Mouse (Mus musculus) heart, embryonic 11.5 days (tissue): ENCODE data around the gene Trpm5. TPM values are rescaled to one million over a fixed set of nuclear protein-coding genes. Genes with fewer than 3 reads are reported as not detected.
A peak's percentile ranks its signal among the peaks of the same experiment; 100 is the strongest.

Experiments
- ATAC-seq: fragments of 200-750 bp; cut with Nextera tagmentation; replicated peaks from 2 replicates; pipeline ENCODE4 v1.8.0; 2017; ENCODE audit warnings: moderate library complexity; ENCODE audit not compliant: insufficient number of reproducible peaks, low FRiP score, low TSS enrichment
- H3K27ac ChIP-seq: fragments of 300-500 bp; sonication (generic); 2 replicates; pipeline ENCODE4 v1.5.1; 2014; ENCODE audit warnings: mild to moderate bottlenecking, low read depth, low read length
- H3K27me3 ChIP-seq: fragments of 300-500 bp; sonication (generic); 2 replicates; pipeline ENCODE4 v1.6.1; 2014; ENCODE audit warnings: mild to moderate bottlenecking, low read length, mixed read lengths; ENCODE audit not compliant: control insufficient read depth, insufficient read depth
- H3K36me3 ChIP-seq: fragments of 300-500 bp; sonication (generic); 2 replicates; pipeline ENCODE4 v1.6.1; 2014; ENCODE audit warnings: mild to moderate bottlenecking, low read length, moderate library complexity, mixed read lengths; ENCODE audit not compliant: control insufficient read depth, insufficient read depth
- H3K4me1 ChIP-seq: fragments of 300-500 bp; sonication (generic); 2 replicates; pipeline ENCODE4 v1.6.1; 2014; ENCODE audit warnings: low read length; ENCODE audit not compliant: control insufficient read depth, insufficient read depth
- H3K4me2 ChIP-seq: fragments of 300-500 bp; sonication (generic); 2 replicates; pipeline ENCODE4 v1.6.1; 2014; ENCODE audit warnings: mild to moderate bottlenecking, moderate library complexity
- H3K4me3 ChIP-seq: fragments of 300-500 bp; sonication (generic); 2 replicates; pipeline ENCODE4 v1.5.1; 2014; ENCODE audit warnings: low read depth, low read length
- H3K9ac ChIP-seq: fragments of 300-500 bp; sonication (generic); 2 replicates; pipeline ENCODE4 v1.6.1; 2014; ENCODE audit warnings: mild to moderate bottlenecking, low read depth, low read length, moderate library complexity
- H3K9me3 ChIP-seq: fragments of 300-500 bp; sonication (generic); replicated peaks from 2 replicates; pipeline ENCODE4 v1.6.1; 2016; ENCODE audit warnings: low read length; ENCODE audit not compliant: control insufficient read depth
- WGBS: fragments of 180-500 bp; shearing (Covaris S2); extraction: QIAGEN DNeasy Blood & Tissue Kit; methylation state at CpG from one replicate; pipeline ENCODE4 v1.1.7; 2014; ENCODE audit not compliant: insufficient replicate concordance; 5-methylcytosine and 5-hydroxymethylcytosine counted together
- polyA plus RNA-seq: library from polyadenylated mRNA; unstranded; fragments of >200 nt; fragmentation: Nextera tagmentation; extraction: Ambion mirVana; gene quantifications from 2 replicates; pipeline ENCODE4 v1.2.1, GENCODE M21; 2014

The Trpm5 gene
- polyA plus RNA-seq, 1 experiment from 2014 or later = 2.4 TPM

DNA sequence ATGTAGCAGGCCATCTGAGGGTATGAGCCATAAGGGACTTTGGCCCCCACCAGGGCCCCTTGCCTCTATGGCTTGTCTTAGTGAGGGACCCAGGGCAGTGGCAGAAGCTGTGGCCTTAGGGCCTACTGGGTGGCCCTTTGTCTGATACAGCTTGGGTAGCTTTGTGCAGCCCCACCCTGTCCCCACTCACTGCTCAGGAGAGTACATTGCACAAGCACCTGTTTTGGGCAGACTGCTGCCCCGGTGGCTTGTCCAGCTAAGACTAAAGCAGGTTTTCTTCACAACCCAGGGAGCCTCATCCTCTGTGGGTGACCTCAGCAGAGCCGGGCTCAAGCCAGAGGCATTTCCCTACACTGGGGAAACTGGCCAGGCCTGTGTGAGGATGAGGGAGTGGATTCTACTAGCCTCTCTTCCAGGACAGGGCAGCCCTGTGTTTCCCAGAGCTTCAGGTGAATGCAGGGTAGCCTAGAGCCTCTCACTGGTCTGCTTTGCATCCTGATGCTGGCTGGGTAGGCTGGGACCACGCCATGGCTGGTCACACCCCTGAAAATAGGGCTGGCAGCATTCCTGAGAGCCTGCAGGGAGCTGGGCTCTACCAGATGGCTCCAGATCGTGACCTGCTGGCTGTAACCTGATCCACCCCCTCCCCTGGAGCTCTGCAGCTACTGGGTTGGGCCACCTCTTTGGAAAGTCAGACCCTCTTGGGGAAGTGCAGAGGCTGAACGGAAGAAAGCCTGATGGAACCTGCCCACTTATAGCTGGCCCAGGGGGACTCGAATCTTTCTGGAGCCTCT, 29.6 kb upstream of the Trpm5 start:
- 11% methylated on average over 6 of the region's 6 CpGs for WGBS
- Histone ChIP-seq H3K36me3 (no peaks in the 10 kb centered on the region), H3K4me3 (no peak overlapping the region), H3K9me3 (no peaks in the 10 kb centered on the region), H3K27me3 (no peaks in the 10 kb centered on the region; the same call in 1 of the 2 replicates), H3K4me2 (peak overlapping the region; percentile 35; the same call in 1 of the 2 replicates), H3K9ac (peak overlapping the region; percentile 62), H3K4me1 (peaks cover 55% of the 10 kb centered on the region), H3K27ac (peak overlapping the region; percentile 91)
- ATAC-seq = peak; percentile 70

DNA sequence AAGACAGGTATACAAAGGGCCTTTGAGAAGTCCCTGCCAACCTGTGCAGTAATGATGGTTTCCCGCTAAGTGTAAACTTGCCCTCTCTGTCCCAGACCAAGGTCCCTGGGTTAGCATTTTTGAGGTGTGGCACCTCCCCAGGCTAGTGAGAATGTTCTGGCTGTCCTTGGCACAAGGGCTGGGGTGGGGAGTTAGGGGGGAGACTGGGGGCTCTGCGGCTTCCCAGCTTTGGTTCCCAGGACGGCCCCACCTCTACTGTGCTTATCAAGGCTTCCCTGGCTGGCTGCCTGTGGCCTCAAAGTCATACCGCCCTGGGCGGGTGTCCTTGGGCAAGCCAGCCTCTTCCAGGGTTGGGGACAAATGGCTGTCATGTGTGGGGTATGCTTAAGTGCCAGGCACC, 27.7 kb upstream of the Trpm5 start:
- H3K4me3 ChIP-seq = no peak overlapping the region
- H3K9me3 ChIP-seq = no peaks in the 10 kb centered on the region
- H3K4me2 ChIP-seq = no peak overlapping the region
- ATAC-seq = no peak; the same call in 1 of the 2 replicates
- peak overlapping the region; percentile 67 for H3K27ac ChIP-seq
- WGBS = 33% methylated on average over 5 of the region's 5 CpGs
- no peak overlapping the region for H3K9ac ChIP-seq
- no peaks in the 10 kb centered on the region for H3K36me3 ChIP-seq
- H3K4me1 ChIP-seq = peaks cover 64% of the 10 kb centered on the region
- H3K27me3 ChIP-seq = no peaks in the 10 kb centered on the region; the same call in 1 of the 2 replicates

DNA sequence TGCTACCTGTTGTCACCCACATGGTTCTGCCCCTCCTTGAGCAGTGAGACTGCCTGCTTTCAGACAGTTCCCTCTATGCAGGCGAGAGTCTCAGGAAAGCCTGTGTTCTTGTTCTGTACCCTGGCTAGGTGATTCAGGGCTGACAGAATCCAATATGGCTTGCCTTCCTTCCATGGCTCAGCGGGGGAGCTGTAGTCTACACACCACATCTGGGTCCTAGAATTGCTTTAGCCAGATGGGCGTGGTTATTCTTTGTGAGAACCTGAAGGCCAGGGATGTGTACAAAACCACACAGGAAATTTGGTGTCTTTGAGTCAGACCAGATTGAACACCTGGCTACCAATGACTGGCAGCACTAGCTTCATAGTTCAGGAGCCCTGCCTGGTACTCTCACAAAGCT, 25.4 kb upstream of the Trpm5 start:
- peak overlapping the region; percentile 11 for H3K27ac ChIP-seq
- no peaks in the 10 kb centered on the region for H3K27me3 ChIP-seq
- H3K9ac ChIP-seq = no peak overlapping the region
- no peak overlapping the region for H3K4me2 ChIP-seq
- ATAC-seq = no peak
- no peaks in the 10 kb centered on the region for H3K36me3 ChIP-seq
- no peaks in the 10 kb centered on the region; the same call in 1 of the 2 replicates for H3K9me3 ChIP-seq
- H3K4me1 ChIP-seq = peaks cover 61% of the 10 kb centered on the region
- H3K4me3 ChIP-seq = no peak overlapping the region
- WGBS = 72% methylated on average over 3 of the region's 3 CpGs

DNA sequence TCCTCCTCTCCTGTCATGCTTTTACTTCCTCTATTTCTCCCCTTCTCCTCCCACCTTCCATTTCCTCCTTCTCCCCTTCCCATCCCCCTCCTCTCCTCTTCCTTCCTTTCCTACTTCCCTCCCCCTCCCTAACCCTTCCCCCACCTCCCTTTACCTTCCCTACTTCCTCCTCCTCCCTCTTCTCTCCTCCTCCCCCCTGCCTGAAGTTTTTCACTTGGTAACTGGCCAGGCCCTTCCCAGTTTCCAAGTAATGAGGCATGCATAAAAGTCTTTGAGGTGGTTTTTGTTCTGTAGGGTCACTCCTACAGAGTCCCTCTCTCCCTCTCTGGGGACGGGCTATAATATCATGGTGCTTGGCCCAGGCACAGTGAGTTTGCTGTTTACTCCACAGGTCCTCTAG, 25.0 kb upstream of the Trpm5 start:
- Histone ChIP-seq H3K27me3 (no peaks in the 10 kb centered on the region), H3K9ac (no peak overlapping the region), H3K9me3 (no peaks in the 10 kb centered on the region; the same call in 1 of the 2 replicates), H3K4me2 (no peak overlapping the region), H3K27ac (peak overlapping the region; percentile 11), H3K4me1 (peaks cover 57% of the 10 kb centered on the region), H3K4me3 (no peak overlapping the region), H3K36me3 (no peaks in the 10 kb centered on the region)
- WGBS = 58% methylated on average over 1 of the region's 1 CpGs
- ATAC-seq = no peak

DNA sequence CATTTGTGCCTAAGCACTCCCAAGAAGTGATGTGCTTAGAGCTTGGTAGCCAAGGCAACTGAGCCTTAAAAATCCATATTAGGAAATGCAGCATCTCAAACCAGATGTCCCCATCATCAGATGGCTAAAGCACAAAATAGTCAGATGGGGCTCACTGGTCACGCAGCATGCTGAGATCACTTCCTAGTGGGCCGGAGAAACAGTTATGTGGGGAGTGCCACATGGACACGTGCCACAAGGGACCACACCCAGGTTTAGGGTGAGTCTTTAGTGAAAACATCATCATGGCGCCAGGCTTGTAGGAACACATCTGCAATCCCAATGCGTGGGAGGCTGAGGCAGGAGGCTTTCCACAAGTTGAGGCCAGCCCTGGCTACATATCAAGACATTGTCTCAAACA, 22.1 kb upstream of the Trpm5 start:
- Histone ChIP-seq H3K36me3 (no peaks in the 10 kb centered on the region), H3K27ac (no peak overlapping the region), H3K27me3 (no peaks in the 10 kb centered on the region), H3K9ac (no peak overlapping the region), H3K4me3 (no peak overlapping the region), H3K4me1 (peaks cover 44% of the 10 kb centered on the region), H3K9me3 (no peaks in the 10 kb centered on the region; the same call in 1 of the 2 replicates), H3K4me2 (no peak overlapping the region)
- ATAC-seq = no peak
- 76% methylated on average over 5 of the region's 5 CpGs for WGBS

DNA sequence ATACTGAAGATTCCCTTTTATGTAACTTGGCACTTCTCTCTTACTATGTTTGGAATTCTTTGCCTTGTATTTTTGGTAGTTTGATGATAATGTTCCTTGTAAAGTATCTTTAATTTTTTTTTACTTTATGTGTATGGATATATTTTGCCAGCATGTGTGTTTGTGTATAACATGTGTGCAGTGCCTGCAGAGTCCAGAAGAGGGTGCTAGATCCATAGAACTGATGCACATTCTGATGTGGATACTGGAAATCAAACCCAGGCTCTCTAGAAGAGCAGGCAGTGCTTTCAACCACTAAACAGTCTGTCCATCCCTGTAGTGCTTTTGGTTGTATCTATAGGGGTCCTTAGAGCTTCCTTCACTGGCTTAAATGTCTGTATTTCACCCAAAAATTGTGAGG, 20.3 kb upstream of the Trpm5 start:
- Histone ChIP-seq H3K4me3 (no peak overlapping the region), H3K9me3 (no peaks in the 10 kb centered on the region; the same call in 1 of the 2 replicates), H3K27ac (no peak overlapping the region), H3K9ac (no peak overlapping the region), H3K4me2 (no peak overlapping the region), H3K4me1 (peaks cover 47% of the 10 kb centered on the region), H3K36me3 (no peaks in the 10 kb centered on the region), H3K27me3 (no peaks in the 10 kb centered on the region)
- no peak for ATAC-seq

DNA sequence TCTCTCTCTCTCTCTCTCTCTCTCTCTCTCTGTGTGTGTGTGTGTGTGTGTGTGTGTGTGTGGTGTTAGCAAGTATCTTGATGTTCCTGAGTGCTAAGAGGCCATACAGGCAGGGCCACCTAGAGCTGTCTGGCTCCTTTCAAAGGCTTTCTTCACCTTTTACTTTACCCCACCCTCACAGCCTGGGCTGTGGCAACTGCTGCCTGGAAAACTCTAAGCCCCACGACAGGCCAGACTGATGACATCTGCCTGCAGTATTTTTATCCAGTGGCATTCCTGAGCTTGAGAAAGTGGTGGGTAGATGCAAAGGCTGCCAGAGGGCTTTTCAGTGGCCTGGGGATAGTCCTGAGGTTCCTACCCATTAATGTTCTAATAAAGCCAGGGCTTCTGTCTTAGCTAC, 18.0 kb upstream of the Trpm5 start:
- H3K27me3 ChIP-seq = peaks cover 14% of the 10 kb centered on the region
- H3K4me2 ChIP-seq = peak overlapping the region; percentile 14; the same call in 1 of the 2 replicates
- H3K9ac ChIP-seq = peak overlapping the region; percentile 36; the same call in 1 of the 2 replicates
- WGBS = 4% methylated on average over 1 of the region's 1 CpGs
- H3K36me3 ChIP-seq = no peaks in the 10 kb centered on the region
- no peaks in the 10 kb centered on the region; the same call in 1 of the 2 replicates for H3K9me3 ChIP-seq
- peaks cover 54% of the 10 kb centered on the region for H3K4me1 ChIP-seq
- peak overlapping the region; percentile 94 for H3K27ac ChIP-seq
- no peak overlapping the region for H3K4me3 ChIP-seq
- ATAC-seq = peak; percentile 64; the same call in 1 of the 2 replicates

DNA sequence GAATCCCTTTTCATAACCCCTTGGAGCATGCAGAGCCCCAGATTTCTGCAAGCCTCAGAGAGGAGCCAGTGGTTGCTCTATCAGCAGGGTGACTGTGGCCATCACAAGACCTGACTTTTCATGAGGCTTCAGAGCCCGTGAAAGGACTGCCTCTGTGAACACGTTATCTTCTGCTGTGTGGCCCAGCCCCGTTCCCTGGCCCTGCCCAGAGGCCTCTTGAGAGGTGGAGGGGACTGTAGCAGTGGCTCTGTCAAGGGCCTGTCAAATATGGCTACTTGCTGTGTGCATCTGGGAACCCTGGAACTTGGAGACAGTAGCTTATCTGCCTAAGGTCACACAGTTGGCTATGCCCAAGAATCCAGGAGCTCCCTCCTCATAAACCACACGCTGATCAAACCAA, 17.3 kb upstream of the Trpm5 start:
- peaks cover 21% of the 10 kb centered on the region for H3K27me3 ChIP-seq
- H3K9ac ChIP-seq = peak overlapping the region; percentile 28; the same call in 1 of the 2 replicates
- H3K4me1 ChIP-seq = peaks cover 60% of the 10 kb centered on the region
- no peaks in the 10 kb centered on the region; the same call in 1 of the 2 replicates for H3K9me3 ChIP-seq
- no peak overlapping the region for H3K4me3 ChIP-seq
- H3K27ac ChIP-seq = peak overlapping the region; percentile 94
- ATAC-seq = no peak
- 21% methylated on average over 4 of the region's 4 CpGs for WGBS
- H3K36me3 ChIP-seq = no peaks in the 10 kb centered on the region
- H3K4me2 ChIP-seq = peak overlapping the region; percentile 29
